Mouse (Mus musculus) MEL (cell line): Measurements from ENCODE around the gene Ugt1a9.

ENCODE experiments used
- CHD1 ChIP-seq: IDR thresholded peaks from 2 replicates; pipeline ENCODE4 v1.6.1; 2012; ENCODE audit warnings: low read depth, mild to moderate bottlenecking, inconsistent platforms, low read length, improper control_type of control experiment
- CTCF ChIP-seq, 3 experiments: IDR thresholded peaks in 2 of 3; conservative IDR thresholded peaks in 1 of 3; 2 replicates each; pipeline ENCODE4 v1.5.1; 2011 to 2012; ENCODE audit warnings: low read length in 3 of 3, low read depth in 2 of 3, mild to moderate bottlenecking in 2 of 3, improper control_type of control experiment in 1 of 3, inconsistent platforms in 1 of 3, mixed read lengths in 1 of 3, moderate library complexity in 1 of 3; ENCODE audit not compliant: control insufficient read depth in 1 of 3, insufficient read depth in 1 of 3, poor library complexity in 1 of 3, severe bottlenecking in 1 of 3
- EP300 ChIP-seq, 2 experiments: IDR thresholded peaks; 2 replicates each; pipeline ENCODE4 v1.6.1; 2011; ENCODE audit warnings: improper control_type of control experiment in 2 of 2, low read length in 2 of 2, low read depth in 1 of 2, mild to moderate bottlenecking in 1 of 2
- KAT2A ChIP-seq: conservative IDR thresholded peaks from 2 replicates; pipeline ENCODE4 v1.6.1; 2012; ENCODE audit warnings: low read depth, low read length, improper control_type of control experiment, inconsistent platforms
- MAX ChIP-seq: IDR thresholded peaks from 2 replicates; pipeline ENCODE4 v1.6.1; 2011; ENCODE audit warnings: low read length, improper control_type of control experiment
- MAZ ChIP-seq: IDR thresholded peaks from 2 replicates; pipeline ENCODE4 v1.6.1; 2012; ENCODE audit warnings: low read depth, mild to moderate bottlenecking, inconsistent platforms, low read length, improper control_type of control experiment
- POLR2A ChIP-seq, 2 experiments: IDR thresholded peaks; 2 replicates each; pipeline ENCODE4 v1.6.1; 2011 to 2012; ENCODE audit warnings: low read length in 2 of 2, mild to moderate bottlenecking in 2 of 2, control low read depth in 1 of 2, improper control_type of control experiment in 1 of 2, low read depth in 1 of 2, moderate library complexity in 1 of 2; ENCODE audit not compliant: control insufficient read depth in 1 of 2, insufficient read depth in 1 of 2, poor library complexity in 1 of 2
- RCOR1 ChIP-seq: IDR thresholded peaks from 2 replicates; pipeline ENCODE4 v1.6.1; 2012; ENCODE audit warnings: low read depth, mild to moderate bottlenecking, inconsistent platforms, low read length, improper control_type of control experiment
- TAL1 ChIP-seq: IDR thresholded peaks from 2 replicates; pipeline ENCODE4 v1.6.1; 2012; ENCODE audit warnings: mild to moderate bottlenecking, inconsistent platforms, low read length, moderate library complexity, mixed read lengths
- TBP ChIP-seq: IDR thresholded peaks from 2 replicates; pipeline ENCODE4 v1.8.0; 2011; ENCODE audit warnings: low read depth, low read length, improper control_type of control experiment
- TCF12 ChIP-seq: IDR thresholded peaks from 2 replicates; pipeline ENCODE4 v1.6.1; 2014; ENCODE audit warnings: low read depth, mild to moderate bottlenecking, inconsistent platforms, low read length, improper control_type of control experiment, moderate library complexity

GRCm38 (mm10) chr1:88215466-88216380 is 145.1 kb downstream of the Ugt1a9 start:
- no peak for TF ChIP-seq MAX
- TF ChIP-seq CHD1, result no peak
- no peak for TF ChIP-seq POLR2A (IDR thresholded peaks at IDR 0.05; ENCODE audit: control insufficient read depth in 1 of 2, insufficient read depth in 1 of 2, low read depth in 1 of 2, low read length in 2 of 2, poor library complexity in 1 of 2)
- no peak for TF ChIP-seq CTCF (IDR thresholded peaks at IDR 0.05 in 2 of 3, conservative IDR thresholded peaks at IDR 0.05 in 1 of 3; ENCODE audit: control insufficient read depth in 1 of 3, insufficient read depth in 1 of 3, low read depth in 2 of 3, low read length in 3 of 3, poor library complexity in 1 of 3, severe bottlenecking in 1 of 3)
- no peak for TF ChIP-seq TBP
- TF ChIP-seq KAT2A, result no peak
- no peak for TF ChIP-seq TAL1
- no peak for TF ChIP-seq TCF12
- TF ChIP-seq MAZ, result no peak
- no peak for TF ChIP-seq RCOR1
- no peak for TF ChIP-seq EP300 (IDR thresholded peaks at IDR 0.05; ENCODE audit: low read depth in 1 of 2, low read length in 2 of 2)
